Mouse (Mus musculus) 3T3-L1 (cell line): ENCODE measurements at regions not wholly inside any gene's neighbourhood (a gene's known extent, or its start where the extent isn't known, plus 50 kb on each side); places are given as distances from the start of the nearest gene placed in this dataset.

Experiments used
- DNase-seq: peaks from one replicate; pipeline ENCODE4 v3.0.0-alpha.2; 2015; ENCODE audit warnings: low read depth, low spot score

- no peak for DNase-seq
These were observed 143.3 kb upstream of the Fndc3a start for GRCm38 (mm10) chr14:72853104-72853503.

GRCm38 (mm10) chr14:72850884-72851283 is 141.1 kb upstream of the Fndc3a start:
- peak; percentile 18 for DNase-seq

DNA sequence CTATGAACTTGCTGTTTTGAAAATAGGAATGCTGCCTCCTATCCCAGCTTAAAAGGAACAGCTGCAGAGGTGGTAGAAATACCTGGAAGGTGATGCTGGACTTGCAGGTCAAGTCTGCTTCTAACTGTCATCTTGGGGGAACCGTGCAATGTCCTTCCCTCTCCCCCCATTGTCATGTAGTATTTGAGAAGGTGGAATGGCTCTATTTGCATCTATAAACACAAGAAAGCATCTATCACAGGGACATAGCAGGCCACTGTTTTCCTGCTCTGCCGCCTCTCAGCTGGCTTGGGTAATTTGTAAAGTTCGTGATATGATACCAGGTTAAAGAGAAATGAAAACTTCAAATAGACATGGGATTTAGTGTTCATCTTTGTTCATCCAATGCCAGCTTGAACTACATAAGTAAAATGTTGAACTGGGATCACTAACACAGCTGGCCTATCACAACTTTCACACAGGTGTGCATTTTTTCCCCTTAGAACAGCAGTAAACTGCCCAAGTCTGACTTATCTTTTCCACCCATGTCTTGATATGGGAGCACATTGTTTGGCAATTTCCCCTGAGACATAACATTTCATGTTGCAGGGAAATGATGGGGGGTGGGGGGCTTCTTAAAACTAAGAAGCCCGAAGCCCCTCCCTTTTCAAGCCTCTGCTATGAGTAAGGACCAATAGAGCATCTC is 138.6 kb upstream of the Fndc3a start:
- no peak for DNase-seq

DNA sequence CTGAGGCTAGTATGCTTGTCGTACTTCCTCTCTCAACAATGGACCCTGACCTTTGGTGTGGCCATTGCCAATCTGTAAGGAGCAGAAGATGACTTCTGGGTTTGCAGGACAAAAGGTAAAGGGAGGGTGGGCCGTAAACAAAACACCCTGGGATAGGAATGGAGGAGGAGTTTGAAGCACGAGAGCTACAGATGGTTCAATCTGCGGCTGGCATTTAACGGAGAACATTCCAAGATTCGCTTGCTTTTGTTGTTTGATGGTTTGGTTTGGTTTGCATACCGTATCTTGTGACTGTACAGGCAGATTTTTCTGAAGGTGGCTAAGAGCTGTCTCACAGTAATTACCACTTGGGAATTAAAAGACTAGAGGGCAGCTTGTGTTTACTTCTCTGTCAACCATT is 137.7 kb upstream of the Fndc3a start:
- DNase-seq, result no peak

DNA sequence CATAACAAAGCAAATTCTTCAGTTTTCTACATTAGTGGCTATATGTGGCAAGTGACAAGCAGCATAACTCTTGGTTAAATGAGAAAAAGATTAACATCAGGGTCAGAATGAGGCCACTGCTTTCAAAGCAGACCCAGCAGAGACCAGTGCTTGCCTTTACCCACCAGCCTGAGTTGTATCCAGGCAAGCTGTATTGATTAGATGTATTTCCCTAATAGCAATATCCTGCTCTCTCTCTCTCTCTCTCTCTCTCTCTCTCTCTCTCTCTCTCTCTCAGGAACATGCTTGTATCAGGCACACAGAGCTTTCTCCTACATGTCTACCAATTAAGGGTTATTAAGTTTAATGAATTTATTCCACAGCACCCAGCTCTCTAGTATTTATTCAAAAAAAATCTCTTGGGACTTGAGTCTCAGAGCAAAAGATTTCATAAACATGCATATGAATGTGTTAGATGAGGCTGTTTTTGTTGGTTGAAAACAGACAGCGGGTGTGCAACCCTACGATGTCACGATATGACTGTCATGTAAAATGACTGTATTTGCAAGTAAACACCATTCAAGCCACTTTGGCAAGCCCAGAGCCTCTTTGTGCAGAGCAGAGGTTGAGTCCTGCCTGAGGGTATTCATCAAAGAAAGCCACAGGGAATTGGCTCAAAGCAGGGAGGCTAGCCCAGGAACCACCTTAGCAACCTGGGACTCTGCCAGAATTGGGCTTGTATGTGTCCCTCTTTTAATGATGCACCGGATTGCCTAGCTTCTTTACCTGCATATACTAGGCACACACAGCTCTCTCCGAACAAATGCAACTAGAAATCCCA is 136.0 kb upstream of the Fndc3a start:
- DNase-seq, result peak; percentile 23

DNA sequence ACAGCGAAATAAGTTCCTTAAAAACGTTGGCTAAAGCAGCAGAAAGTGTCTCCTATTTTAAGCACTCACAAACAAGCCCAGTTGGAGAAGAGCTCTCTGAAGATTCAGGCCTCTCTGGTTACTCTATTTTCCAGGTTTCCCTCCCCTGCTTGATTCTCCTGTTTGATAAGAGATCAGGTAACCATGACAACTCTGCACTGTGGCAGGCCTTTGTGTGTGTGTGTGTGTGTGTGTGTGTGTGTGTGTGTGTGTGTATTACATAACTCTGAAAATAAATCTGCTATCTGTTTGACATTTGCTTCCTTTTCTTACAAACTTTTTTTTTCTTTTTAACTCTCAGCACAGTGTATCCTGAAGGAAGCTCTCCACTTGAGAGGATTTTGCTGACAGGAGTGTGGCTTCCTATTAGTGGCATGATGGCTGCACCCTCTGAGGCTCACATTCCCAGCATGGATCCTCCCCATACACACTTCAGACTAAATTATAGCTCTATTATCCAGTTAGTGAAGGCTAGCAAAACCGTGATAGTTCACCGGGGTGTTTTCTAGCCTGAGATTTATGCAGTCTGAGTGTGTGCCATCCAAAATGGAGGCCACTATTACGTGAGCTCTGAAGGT is 135.1 kb upstream of the Fndc3a start:
- peak; percentile 2 for DNase-seq

DNA sequence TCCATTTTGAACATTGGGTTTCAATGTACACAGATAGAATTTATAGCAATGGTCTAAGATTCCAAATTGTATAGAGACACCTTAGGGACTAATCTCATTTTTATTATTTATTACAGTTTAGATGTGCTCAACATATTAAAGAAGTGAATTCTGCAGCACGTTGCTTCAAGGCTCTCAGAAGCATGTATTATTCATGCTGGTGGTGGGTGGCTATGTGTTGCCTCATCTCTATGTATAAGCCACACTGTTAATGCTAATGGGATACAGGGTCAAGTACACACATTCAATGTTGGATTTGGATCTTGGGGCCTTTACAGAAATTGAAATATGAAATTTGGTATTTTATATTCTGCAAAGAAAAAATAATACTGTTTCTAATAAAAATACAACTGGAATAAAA is 131.9 kb upstream of the Fndc3a start:
- no peak for DNase-seq

GRCm38 (mm10) chr14:72835158-72835557 is 125.4 kb upstream of the Fndc3a start:
- peak; percentile 28 for DNase-seq

- DNase-seq, result no peak
These were observed 119.5 kb upstream of the Fndc3a start for GRCm38 (mm10) chr14:72829261-72829660.

GRCm38 (mm10) chr14:72825549-72825948 is 115.7 kb upstream of the Fndc3a start:
- peak; percentile 48 for DNase-seq

- no peak for DNase-seq
These were observed 112.4 kb upstream of the Fndc3a start for GRCm38 (mm10) chr14:72822231-72822615.

DNA sequence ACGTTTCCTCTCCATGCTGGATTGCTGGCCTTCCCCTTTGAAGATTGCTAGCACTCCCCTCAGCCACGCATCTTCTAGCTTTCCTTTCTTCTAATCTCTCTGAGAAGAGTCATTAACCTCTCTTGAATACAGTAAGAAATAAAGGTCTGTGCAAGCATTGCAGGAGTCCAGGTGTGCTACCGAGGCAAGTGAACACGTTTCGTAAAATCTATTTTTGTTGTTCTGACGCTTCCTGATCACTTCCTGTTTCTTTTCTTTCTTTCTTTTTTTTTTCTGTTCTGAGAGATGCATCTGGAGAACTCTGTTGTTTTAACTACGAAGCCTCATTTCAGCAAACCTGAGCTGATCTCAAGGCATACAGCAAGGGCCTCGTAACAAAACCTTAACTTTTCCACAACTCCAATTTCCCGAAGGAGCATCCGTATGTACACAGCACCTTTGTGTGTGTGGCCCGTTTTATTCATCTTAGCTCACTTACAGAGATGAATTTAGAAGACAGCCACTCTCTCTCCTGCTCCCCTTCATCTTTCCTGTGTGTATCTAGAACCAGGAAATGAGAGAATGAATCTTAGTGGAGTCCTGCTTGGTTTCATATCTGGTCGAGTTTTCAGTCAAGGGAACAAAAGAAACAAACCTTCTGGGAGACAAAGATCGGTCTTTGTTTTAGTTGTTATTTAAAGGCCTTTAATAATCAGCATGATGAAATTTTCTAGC is 111.9 kb upstream of the Fndc3a start:
- DNase-seq, result no peak

- no peak for DNase-seq
These were observed 109.2 kb upstream of the Fndc3a start for GRCm38 (mm10) chr14:72819037-72819436.

DNA sequence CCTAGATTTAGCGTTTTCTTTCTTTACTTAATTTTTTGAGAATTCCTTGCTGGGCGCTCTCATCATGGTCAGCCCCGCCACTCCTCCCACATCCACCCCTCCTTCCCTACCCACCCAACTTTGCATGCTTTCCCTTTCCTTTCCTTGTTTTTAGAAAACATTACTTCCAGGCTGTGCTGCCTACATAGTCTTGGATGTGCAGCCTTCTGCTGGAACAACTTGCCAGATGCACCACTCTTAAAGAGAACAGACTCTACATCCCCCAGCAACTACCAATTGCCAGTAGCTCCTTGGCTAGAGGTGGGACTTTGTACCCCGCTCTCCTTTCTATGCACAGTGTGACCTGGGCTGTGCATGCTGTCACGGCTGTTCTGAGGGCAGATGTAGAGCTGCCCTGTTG is 108.0 kb upstream of the Fndc3a start:
- no peak for DNase-seq

- no peak for DNase-seq
These were observed 107.0 kb upstream of the Fndc3a start for GRCm38 (mm10) chr14:72816847-72817246.

- no peak for DNase-seq
These were observed 99.3 kb upstream of the Fndc3a start for GRCm38 (mm10) chr14:72809138-72809537.

DNA sequence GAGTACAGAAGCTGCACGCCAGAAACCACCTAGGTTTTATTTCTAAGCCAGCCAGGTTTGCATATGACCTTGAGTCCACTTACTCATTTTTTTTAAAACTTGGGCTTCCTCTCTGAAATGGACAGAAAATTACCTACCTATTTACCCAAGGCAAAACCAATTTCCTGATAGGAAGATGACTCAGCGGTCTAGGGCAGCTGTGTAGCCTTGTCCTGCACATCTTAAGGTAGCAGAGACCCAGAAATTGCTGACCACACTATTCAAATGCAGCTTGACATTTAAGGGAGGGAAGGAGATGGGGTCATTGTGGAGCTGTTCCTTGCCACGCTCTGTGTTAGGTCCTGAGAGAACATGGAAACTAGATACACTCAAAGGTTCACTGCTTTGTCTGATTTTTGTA is 98.1 kb upstream of the Fndc3a start:
- DNase-seq, result peak; percentile 25

GRCm38 (mm10) chr14:72807286-72807685 is 97.5 kb upstream of the Fndc3a start:
- DNase-seq, result peak; percentile 86

GRCm38 (mm10) chr14:72806598-72806997 is 96.8 kb upstream of the Fndc3a start:
- no peak for DNase-seq

GRCm38 (mm10) chr14:72803579-72803978 is 93.8 kb upstream of the Fndc3a start:
- DNase-seq, result no peak

- DNase-seq, result no peak
These were observed 80.9 kb upstream of the Fndc3a start for GRCm38 (mm10) chr14:72790654-72791053.

DNA sequence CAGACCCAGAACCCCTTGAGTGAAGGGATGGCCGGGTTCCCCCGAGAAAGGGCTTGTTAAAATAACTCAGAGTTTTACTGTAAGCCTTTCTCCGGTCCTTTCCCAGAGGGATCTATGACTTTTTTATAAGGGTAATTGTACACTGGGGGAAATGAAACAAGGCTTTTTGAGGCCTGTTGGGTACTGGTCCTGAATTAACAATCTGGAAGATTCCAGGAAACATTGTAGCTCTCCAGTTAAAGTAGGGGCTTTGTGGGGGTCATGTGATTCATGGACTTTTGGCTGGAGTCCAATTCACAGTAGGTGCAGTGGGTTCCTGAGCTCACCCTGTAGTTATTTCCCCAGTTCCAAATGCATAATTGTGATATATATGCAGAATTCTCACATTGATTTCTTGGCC is 77.1 kb upstream of the Fndc3a start:
- DNase-seq, result no peak
